In the genomic region with DNA sequence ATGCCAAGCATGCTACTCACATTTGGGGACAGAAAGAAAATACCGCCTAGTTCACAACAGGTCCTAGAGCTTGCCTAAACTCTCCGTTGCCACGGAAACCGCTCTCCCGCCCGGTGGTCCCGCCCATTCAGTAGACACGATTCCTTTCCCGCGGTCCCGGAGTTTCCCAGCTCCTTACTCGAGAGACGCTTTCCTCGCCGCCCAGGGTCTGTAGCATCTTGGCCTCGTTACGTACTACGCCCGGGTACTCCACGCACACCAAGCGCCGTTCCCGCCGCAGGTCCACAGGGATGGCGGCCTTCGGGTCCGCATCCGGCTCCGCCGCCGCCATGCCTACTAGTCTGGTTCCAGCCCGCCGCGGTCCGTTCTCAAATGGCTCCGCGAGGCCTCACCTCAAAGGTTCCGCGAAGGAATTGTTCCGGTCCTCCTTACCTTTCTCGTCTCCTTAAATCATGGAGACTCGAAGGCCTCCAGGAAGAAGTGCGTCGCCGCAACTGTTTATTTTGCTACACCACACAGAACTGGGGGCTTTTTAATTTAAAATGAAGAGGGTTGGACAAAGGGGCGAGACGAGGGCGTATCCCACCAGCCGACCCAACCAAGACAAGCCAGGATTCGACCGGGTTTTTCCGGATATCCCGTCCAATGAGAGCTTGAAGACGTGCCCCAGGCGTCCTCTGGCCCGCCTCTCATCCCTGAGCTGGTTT, we compare ENCODE assay signal across 8 mouse cellular contexts. TPM values are rescaled to one million over a fixed set of nuclear protein-coding genes. Genes with fewer than 3 reads are reported as not detected.
DNase-seq lines count a peak whose midpoint lies in the region; ATAC-seq and TF ChIP-seq lines count a peak whose summit lies in the region.

No protein-coding gene starts in this region.

- peak overlapping the region; percentile 40 for H3K9ac ChIP-seq in ES-Bruce4 (ENCODE audit: low read depth, poor library complexity, severe bottlenecking)
- peak overlapping the region; percentile 77 for H3K9ac ChIP-seq in forebrain, embryonic 13.5 days
- peak overlapping the region; percentile 70 for H3K9ac ChIP-seq in liver, postnatal 0 days (replicated peaks)
- H3K9ac ChIP-seq in neural tube, embryonic 14.5 days (replicated peaks; ENCODE audit: low read depth, low read length): peak overlapping the region; percentile 69

- H3K27ac ChIP-seq in ES-Bruce4 (ENCODE audit: insufficient read depth, low read length): peak overlapping the region; percentile 39; the same call in 1 of the 2 replicates
- peak overlapping the region; percentile 87 for H3K27ac ChIP-seq in forebrain, embryonic 13.5 days
- peak overlapping the region; percentile 85 for H3K27ac ChIP-seq in liver, postnatal 0 days (ENCODE audit: low read depth)
- peak overlapping the region; percentile 89 for H3K27ac ChIP-seq in neural tube, embryonic 14.5 days (ENCODE audit: low read depth, low read length)

- H3K4me3 ChIP-seq in ES-Bruce4 (ENCODE audit: low read depth, low read length): peak overlapping the region; percentile 70
- peak overlapping the region; percentile 69 for H3K4me3 ChIP-seq in forebrain, embryonic 13.5 days
- H3K4me3 ChIP-seq in liver, postnatal 0 days (ENCODE audit: low read depth, low read length): peak overlapping the region; percentile 75
- H3K4me3 ChIP-seq in neural tube, embryonic 14.5 days (ENCODE audit: low read depth, low read length): peak overlapping the region; percentile 60

- TF ChIP-seq POLR2A in ES-Bruce4 (IDR thresholded peaks at IDR 0.05; ENCODE audit: insufficient read depth, low read length): no peak

- no peaks in the 10 kb centered on the region for H3K9me3 ChIP-seq in ES-Bruce4 (replicated peaks; ENCODE audit: control insufficient read depth, insufficient read depth, low read length, poor library complexity, severe bottlenecking)
- H3K9me3 ChIP-seq in forebrain, embryonic 13.5 days (replicated peaks): no peaks in the 10 kb centered on the region
- H3K9me3 ChIP-seq in liver, postnatal 0 days (ENCODE audit: low read length): no peaks in the 10 kb centered on the region
- no peaks in the 10 kb centered on the region for H3K9me3 ChIP-seq in neural tube, embryonic 14.5 days (ENCODE audit: control insufficient read depth, low read length)

- no peaks in the 10 kb centered on the region for H3K27me3 ChIP-seq in ES-Bruce4 (ENCODE audit: control insufficient read depth, insufficient read depth, low read length, poor library complexity, severe bottlenecking)
- H3K27me3 ChIP-seq in forebrain, embryonic 13.5 days: 0 out of 2 replicates have a peak, but pooled peaks cover 2% of the 10 kb centered on the region
- no peaks in the 10 kb centered on the region for H3K27me3 ChIP-seq in liver, postnatal 0 days (ENCODE audit: insufficient read depth, low read length)
- no peaks in the 10 kb centered on the region for H3K27me3 ChIP-seq in neural tube, embryonic 14.5 days (ENCODE audit: control insufficient read depth, insufficient read depth, low read length)

- 0 out of 2 replicates have a peak, but pooled peaks cover 3% of the 10 kb centered on the region for H3K36me3 ChIP-seq in ES-Bruce4 (ENCODE audit: control insufficient read depth, insufficient read depth, low read length, poor library complexity, severe bottlenecking)
- peaks cover 30% of the 10 kb centered on the region for H3K36me3 ChIP-seq in forebrain, embryonic 13.5 days (ENCODE audit: poor library complexity, severe bottlenecking)
- peaks cover 7% of the 10 kb centered on the region for H3K36me3 ChIP-seq in liver, postnatal 0 days (replicated peaks; ENCODE audit: insufficient read depth, low read length)
- H3K36me3 ChIP-seq in neural tube, embryonic 14.5 days (ENCODE audit: control insufficient read depth, insufficient read depth, low read length): 0 out of 2 replicates have a peak, but pooled peaks cover 10% of the 10 kb centered on the region

- H3K4me2 ChIP-seq in forebrain, embryonic 13.5 days: peak overlapping the region; percentile 75
- peak overlapping the region; percentile 67 for H3K4me2 ChIP-seq in liver, postnatal 0 days (ENCODE audit: low read depth, low read length)
- peak overlapping the region; percentile 70 for H3K4me2 ChIP-seq in neural tube, embryonic 14.5 days (ENCODE audit: low read depth, low read length)

- TF ChIP-seq CTCF in ES-Bruce4 (IDR thresholded peaks at IDR 0.05; ENCODE audit: low read depth, low read length): no peak
- peak; percentile 7; the same call in 1 of the 2 replicates for TF ChIP-seq CTCF in liver, postnatal 0 days (IDR thresholded peaks at IDR 0.05; ENCODE audit: low read depth)

- WGBS in forebrain, embryonic 13.5 days: under 1% methylated on average over 56 of the region's 56 CpGs
- WGBS in large intestine, adult 2 months: under 1% methylated on average over 55 of the region's 56 CpGs
- under 1% methylated on average over 56 of the region's 56 CpGs for WGBS in liver, postnatal 0 days (ENCODE audit: insufficient replicate concordance)
- WGBS in neural tube, embryonic 14.5 days: under 1% methylated on average over 56 of the region's 56 CpGs

- H3K4me1 ChIP-seq in ES-Bruce4 (ENCODE audit: control insufficient read depth, insufficient read depth, low read length): no peaks in the 10 kb centered on the region
- H3K4me1 ChIP-seq in forebrain, embryonic 13.5 days: peaks cover 28% of the 10 kb centered on the region
- H3K4me1 ChIP-seq in liver, postnatal 0 days (ENCODE audit: insufficient read depth): peaks cover 11% of the 10 kb centered on the region; the same call in 1 of the 2 replicates
- H3K4me1 ChIP-seq in neural tube, embryonic 14.5 days (ENCODE audit: control insufficient read depth, insufficient read depth, low read length): peaks cover 10% of the 10 kb centered on the region

- TF ChIP-seq EP300 in ES-Bruce4 (IDR thresholded peaks at IDR 0.05; ENCODE audit: insufficient read depth, low read depth, low read length): no peak
- peak; percentile 58 for TF ChIP-seq EP300 in liver, postnatal 0 days (IDR thresholded peaks at IDR 0.05; ENCODE audit: low read depth)

- peak; percentile 93 to 95 for DNase-seq in heart, postnatal 10 days
- DNase-seq in large intestine, adult 2 months (ENCODE audit: low read depth, low spot score): peak; percentile 76
- DNase-seq in liver, postnatal 0 days: peak; percentile 91
- peak; percentile 92 for DNase-seq in testis, postnatal 10 days (ENCODE audit: low spot score)

- ATAC-seq in cerebellum, adult (ENCODE audit: insufficient number of reproducible peaks, low FRiP score, low TSS enrichment): peak; percentile 80
- ATAC-seq in forebrain, embryonic 13.5 days: peak; percentile 95
- peak; percentile 93 for ATAC-seq in liver, postnatal 0 days
- peak; percentile 91 for ATAC-seq in neural tube, embryonic 14.5 days (ENCODE audit: low read depth)

- intact Hi-C loops in heart, postnatal 10 days (cut with DNase I): no loop called here

RNA-seq across cellular contexts. Expression of a gene that starts 0.8 kb away (rescaled TPM):
- polyA plus RNA-seq in ES-Bruce4 (2011; ENCODE audit: insufficient read depth, insufficient read length, low read depth, missing spikeins): 29.0 TPM in 2 replicates
- polyA plus RNA-seq in forebrain, embryonic 13.5 days (2015; fragmentation: Nextera tagmentation; extraction: Ambion mirVana): 40.7 and 48.2 TPM in 2 replicates
- 10 to 100 TPM; 14.1 to 15.4 TPM for total RNA-seq in heart, postnatal 10 days (2021)
- polyA plus RNA-seq in large intestine, adult 2 months (2012; rRNA removed): 20.7 and 21.5 TPM in 2 replicates
- 4.5 and 5.8 TPM in 2 replicates for polyA plus RNA-seq in liver, postnatal 0 days (2015; fragmentation: Nextera tagmentation; extraction: Ambion mirVana)
- 28.0 and 30.7 TPM in 2 replicates for polyA plus RNA-seq in neural tube, embryonic 14.5 days (2014; fragmentation: Nextera tagmentation; extraction: Ambion mirVana)

RNA-seq across cellular contexts. Expression of a gene that starts 19.6 kb away (rescaled TPM):
- polyA plus RNA-seq in ES-Bruce4 (2011; ENCODE audit: insufficient read depth, insufficient read length, low read depth, missing spikeins): not detected in 2 replicates
- polyA plus RNA-seq in forebrain, embryonic 13.5 days (2015; fragmentation: Nextera tagmentation; extraction: Ambion mirVana): 0.14 TPM in 1 of 2 replicates, not detected in the other
- not detected for total RNA-seq in heart, postnatal 10 days (2021)
- polyA plus RNA-seq in large intestine, adult 2 months (2012; rRNA removed): 0.27 and 0.48 TPM in 2 replicates
- polyA plus RNA-seq in liver, postnatal 0 days (2015; fragmentation: Nextera tagmentation; extraction: Ambion mirVana): 4.7 TPM in 1 of 2 replicates, not detected in the other
- polyA plus RNA-seq in neural tube, embryonic 14.5 days (2014; fragmentation: Nextera tagmentation; extraction: Ambion mirVana): not detected in 2 replicates

RNA-seq across cellular contexts. Expression of a gene that starts 39.0 kb away (rescaled TPM):
- polyA plus RNA-seq in ES-Bruce4 (2011; ENCODE audit: insufficient read depth, insufficient read length, low read depth, missing spikeins): 0.49 and 0.76 TPM in 2 replicates
- 0.19 and 0.31 TPM in 2 replicates for polyA plus RNA-seq in forebrain, embryonic 13.5 days (2015; fragmentation: Nextera tagmentation; extraction: Ambion mirVana)
- total RNA-seq in heart, postnatal 10 days (2021): not detected
- polyA plus RNA-seq in large intestine, adult 2 months (2012; rRNA removed): 0.79 and 1.3 TPM in 2 replicates
- 48.9 and 52.2 TPM in 2 replicates for polyA plus RNA-seq in liver, postnatal 0 days (2015; fragmentation: Nextera tagmentation; extraction: Ambion mirVana)
- 0.15 TPM in 1 of 2 replicates, not detected in the other for polyA plus RNA-seq in neural tube, embryonic 14.5 days (2014; fragmentation: Nextera tagmentation; extraction: Ambion mirVana)

RNA-seq across cellular contexts. Expression of a gene that starts 58.2 kb away (rescaled TPM):
- 26.9 and 32.5 TPM in 2 replicates for polyA plus RNA-seq in ES-Bruce4 (2011; ENCODE audit: insufficient read depth, insufficient read length, low read depth, missing spikeins)
- 29.0 and 34.1 TPM in 2 replicates for polyA plus RNA-seq in forebrain, embryonic 13.5 days (2015; fragmentation: Nextera tagmentation; extraction: Ambion mirVana)
- total RNA-seq in heart, postnatal 10 days (2021): 10 to 100 TPM; 16.4 to 19.8 TPM
- 6.0 and 10.8 TPM in 2 replicates for polyA plus RNA-seq in large intestine, adult 2 months (2012; rRNA removed)
- polyA plus RNA-seq in liver, postnatal 0 days (2015; fragmentation: Nextera tagmentation; extraction: Ambion mirVana): 3.7 TPM in 2 replicates
- 32.2 and 36.0 TPM in 2 replicates for polyA plus RNA-seq in neural tube, embryonic 14.5 days (2014; fragmentation: Nextera tagmentation; extraction: Ambion mirVana)

Comparison
In these comparisons a context has a peak if more than half of its experiments do, and no peak if none do; other contexts are left out.
1. Peak in every context shown above with its lines: DNase-seq, ATAC-seq, H3K4me3 ChIP-seq and H3K27ac ChIP-seq.
2. H3K27ac ChIP-seq: peak in every context shown above with its lines; median percentile 89 in neural tube, embryonic 14.5 days; 87 in forebrain, embryonic 13.5 days; 85 in liver, postnatal 0 days; 39 in ES-Bruce4.
3. RNA of a gene that starts 39.0 kb away (polyA plus RNA-seq): 48.9 to 52.2 TPM in liver, postnatal 0 days; 0.79 to 1.3 TPM in large intestine, adult 2 months, 0.49 to 0.76 TPM in ES-Bruce4, 0.19 to 0.31 TPM in forebrain, embryonic 13.5 days and 0.15 TPM in neural tube, embryonic 14.5 days; every median in the first group is over 10 times any median in the second.